Mouse (Mus musculus) C2C12 (cell line): ENCODE measurements at regions not wholly inside any gene's neighbourhood (a gene's known extent, or its start where the extent isn't known, plus 50 kb on each side); places are given as distances from the start of the nearest gene placed in this dataset.

Source experiments
- CEBPB ChIP-seq: IDR thresholded peaks from one replicate; pipeline ENCODE4 v1.6.1; 2011; ENCODE audit warnings: low read depth, mild to moderate bottlenecking, control low read depth, moderate library complexity
- CTCF ChIP-seq: IDR thresholded peaks from one replicate; pipeline ENCODE4 v1.5.1; 2011; ENCODE audit not compliant: control insufficient read depth, insufficient read depth, insufficient read length

DNA sequence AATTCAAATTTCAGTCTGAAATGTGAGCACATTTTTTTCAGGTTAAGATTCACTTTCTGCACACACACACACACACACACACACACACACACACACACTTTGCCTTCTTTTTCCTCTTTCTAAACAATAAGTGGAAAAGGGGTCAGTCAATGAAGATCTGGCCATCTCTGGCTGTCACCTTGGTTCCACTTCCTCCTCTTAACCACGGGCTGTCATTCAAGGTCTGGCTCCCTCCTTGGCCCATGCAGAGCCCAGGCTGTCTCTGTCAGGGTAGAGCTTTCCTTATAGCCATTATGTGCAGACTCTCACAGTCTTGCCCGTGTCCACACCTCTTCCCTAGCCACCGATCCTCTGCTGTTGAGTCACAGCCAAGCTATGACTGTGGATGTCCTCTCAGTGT is 79.9 kb upstream of the Slc22a23 start:
- TF ChIP-seq CTCF (no peak), CEBPB (no peak)
